Mouse (Mus musculus) liver, postnatal 0 days (tissue): Measurements from ENCODE around the gene Mb.

Source experiments
- CTCF ChIP-seq: sonication (generic); IDR thresholded peaks from 2 replicates; pipeline ENCODE4 v1.5.1; 2016; ENCODE audit warnings: antibody characterized with exemption, low read depth
- EP300 ChIP-seq: IDR thresholded peaks from 2 replicates; pipeline ENCODE4 v1.6.1; 2016; ENCODE audit warnings: antibody characterized with exemption, low read depth, mild to moderate bottlenecking

DNA sequence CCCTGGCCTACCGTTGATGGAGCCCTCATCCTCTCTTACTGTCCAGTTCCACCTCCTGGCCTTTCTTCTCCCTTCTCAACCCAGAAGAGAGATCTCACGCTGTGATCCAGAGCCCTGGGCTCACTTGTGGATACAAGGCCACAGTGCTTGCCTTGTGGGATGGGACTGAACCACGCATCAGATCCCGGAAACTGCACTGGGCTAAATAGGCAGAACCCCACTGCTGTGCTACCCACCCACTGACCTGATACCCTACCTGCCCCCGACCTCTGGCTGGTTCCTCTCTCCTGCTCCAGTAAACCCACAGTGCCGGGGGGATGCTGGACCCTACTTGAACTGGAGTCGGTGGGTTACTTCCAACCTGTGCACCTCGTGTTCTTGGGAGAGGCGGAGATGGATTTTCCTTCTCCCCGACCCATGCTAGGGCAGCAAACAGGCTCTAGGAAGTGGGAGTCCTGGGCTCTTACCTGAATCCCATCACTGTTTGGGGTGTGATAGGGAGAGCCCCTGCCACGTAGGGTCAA is 20.3 kb upstream of the Mb start:
- TF ChIP-seq CTCF (no peak), EP300 (no peak)
